Mouse (Mus musculus) testis, postnatal 14 days (tissue): ENCODE measurements around the gene Olfr740.

Experiments
- DNase-seq: peaks from one replicate; pipeline ENCODE4 v3.0.0; 2021; ENCODE audit warnings: low spot score

Olfr740 gene

GRCm38 (mm10) chr14:50445245-50445644 is at the start of gene Olfr740:
Gene Olfr740, plus strand, starts transcription at chr14:50445545.
- no peak for DNase-seq

GRCm38 (mm10) chr14:50407268-50407667 is 38.1 kb upstream of the Olfr740 start, which contains the start of gene Olfr738:
Gene Olfr738, plus strand, starts transcription at chr14:50407568.
- DNase-seq = no peak

GRCm38 (mm10) chr14:50418326-50418725 is 27.0 kb upstream of the Olfr740 start, which contains the start of gene Olfr739:
Gene Olfr739, plus strand, starts transcription at chr14:50418626.
- DNase-seq = no peak

GRCm38 (mm10) chr14:50472438-50472837 is 27.1 kb downstream of the Olfr740 start, which contains the start of gene Olfr741:
Gene Olfr741, plus strand, starts transcription at chr14:50472738.
- DNase-seq = no peak

DNA sequence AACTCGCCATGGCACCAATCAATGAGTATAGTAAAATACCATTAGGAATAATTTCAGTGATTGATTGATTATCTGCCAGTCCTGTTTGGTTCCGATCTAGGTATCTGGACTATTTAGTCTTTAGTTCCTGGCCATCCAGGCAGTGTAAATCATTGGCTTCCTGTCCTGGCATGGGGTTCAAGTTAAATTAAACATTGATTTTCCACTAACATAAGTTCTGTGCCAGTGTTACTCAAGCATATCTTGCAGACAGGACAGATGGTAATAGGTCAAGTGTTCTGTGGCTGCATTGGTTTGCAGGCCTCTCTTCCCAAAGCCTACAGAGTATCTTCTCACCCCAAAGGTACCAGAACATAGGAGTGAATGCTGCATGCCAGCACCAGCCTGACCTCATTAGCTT is 33.1 kb downstream of the Olfr740 start:
- DNase-seq = no peak

GRCm38 (mm10) chr14:50503300-50503699 is 58.0 kb downstream of the Olfr740 start, which contains the start of gene Olfr742:
Gene Olfr742, plus strand, starts transcription at chr14:50503600.
- no peak for DNase-seq
